Mouse (Mus musculus): ENCODE measurements at regions not wholly inside any gene's neighbourhood (a gene's known extent, or its start where the extent isn't known, plus 50 kb on each side); places are given as distances from the start of the nearest gene placed in this dataset.

DNA sequence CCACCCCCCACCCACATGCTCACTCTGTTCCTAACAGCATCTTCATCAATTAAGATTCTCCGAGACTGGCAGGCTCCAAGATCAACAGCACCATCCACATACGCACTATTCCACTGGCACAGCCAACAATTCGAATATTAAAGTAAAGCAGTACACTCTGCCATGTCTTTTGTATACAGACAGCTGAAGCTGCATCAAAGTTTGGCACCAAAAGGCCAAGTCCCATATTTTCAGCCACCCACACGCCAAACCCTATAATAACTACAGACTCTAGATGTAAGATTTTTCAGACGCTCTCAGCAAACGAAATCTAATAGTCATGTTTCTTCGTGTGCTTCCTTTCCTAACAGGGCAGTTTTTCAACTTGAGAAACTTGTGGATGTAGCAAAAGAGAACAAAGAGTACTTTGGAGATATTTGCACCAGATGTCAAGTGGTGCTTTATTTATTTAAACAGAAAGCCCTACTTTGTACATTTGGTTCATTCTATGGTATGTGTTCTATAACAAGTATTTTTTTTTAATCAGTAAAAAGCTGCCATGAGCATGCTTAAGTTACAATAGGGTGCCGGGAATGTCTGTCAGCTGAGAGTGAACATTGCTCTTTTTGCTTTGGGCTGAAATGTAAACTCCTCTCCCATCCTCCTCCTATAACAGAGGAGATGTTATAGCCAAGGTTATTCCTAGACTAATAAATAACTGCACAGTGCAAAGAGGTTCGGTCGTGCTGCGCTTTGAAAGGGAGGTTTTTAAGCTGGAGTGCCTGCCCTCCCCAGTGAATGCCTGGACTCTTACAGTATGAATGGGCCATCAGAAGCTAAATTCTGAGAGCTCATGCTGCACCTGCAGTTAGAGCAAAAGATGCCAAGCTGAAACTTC lies 686.9 kb downstream of the 1700064H15Rik start:
- no peak for DNase-seq

DNA sequence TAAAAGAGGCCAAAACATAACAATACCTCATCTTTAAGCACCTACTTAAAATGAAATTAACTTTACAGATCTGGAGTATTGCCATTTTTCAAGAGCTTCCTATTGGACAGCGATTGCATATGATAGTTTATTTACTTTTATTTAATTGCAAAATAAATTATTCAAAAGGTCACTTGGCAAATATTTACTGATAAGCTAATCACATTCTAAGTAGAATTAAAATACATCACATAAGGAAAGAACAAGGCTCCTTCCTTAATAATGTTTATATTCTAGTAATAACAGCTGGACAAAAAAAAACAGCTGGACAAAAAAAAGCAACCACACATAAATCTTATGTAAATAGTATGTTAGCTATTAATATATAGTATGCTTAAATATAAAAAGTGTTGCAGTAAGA lies 668.1 kb downstream of the 1700064H15Rik start:
- no peak for DNase-seq

DNA sequence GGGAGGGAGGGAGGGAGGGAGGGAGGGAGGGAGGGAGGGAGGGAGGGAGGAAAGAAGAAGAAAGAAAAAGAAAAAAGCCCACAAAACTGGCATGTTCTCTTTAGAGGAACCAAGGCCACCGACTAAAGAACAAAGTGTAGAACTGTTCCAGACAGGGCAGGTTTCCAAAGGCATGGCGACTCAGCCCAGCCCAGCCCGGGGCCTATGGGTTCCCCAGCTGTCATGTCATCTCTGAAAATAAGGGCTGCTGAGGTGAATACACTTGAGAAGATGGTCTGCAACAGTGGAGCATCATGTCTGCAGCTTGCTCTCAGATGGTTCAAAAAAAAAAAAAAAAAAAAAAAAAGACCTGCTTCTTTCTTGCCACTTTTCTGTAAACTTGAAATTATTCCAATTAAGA lies 639.8 kb downstream of the 1700064H15Rik start:
- no peak for DNase-seq

DNA sequence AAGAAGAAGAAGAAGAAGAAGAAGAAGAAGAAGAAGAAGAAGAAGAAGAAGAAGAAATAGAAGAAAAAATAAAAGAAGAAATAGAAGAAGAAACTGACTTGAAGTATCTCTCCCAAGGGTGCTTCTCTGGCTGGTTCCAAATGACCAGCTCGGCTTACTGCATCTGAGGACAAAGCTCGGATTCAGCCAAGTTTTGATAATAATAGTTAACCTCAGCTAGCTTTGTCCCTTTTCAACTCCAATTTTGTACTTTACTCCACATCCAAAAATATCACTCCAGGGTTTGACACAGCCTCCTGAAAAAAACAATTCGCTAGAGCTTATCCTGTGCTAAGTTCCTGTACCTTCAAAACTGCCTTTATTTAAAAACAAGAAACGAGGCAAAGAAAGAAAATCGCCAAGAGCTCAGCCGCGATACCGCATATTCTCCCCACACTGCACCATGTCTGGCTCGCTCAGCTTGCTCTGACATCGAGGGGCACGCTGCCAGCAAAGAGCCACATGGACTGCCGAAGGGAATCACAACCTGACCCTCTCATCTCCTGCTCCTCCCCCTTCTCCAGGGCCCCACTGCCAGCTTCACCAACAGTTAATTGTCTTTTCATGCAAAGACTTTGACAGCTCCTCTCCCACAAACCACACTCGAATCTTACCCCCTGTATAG lies 638.8 kb downstream of the 1700064H15Rik start:
- peak; percentile 72 for DNase-seq

DNA sequence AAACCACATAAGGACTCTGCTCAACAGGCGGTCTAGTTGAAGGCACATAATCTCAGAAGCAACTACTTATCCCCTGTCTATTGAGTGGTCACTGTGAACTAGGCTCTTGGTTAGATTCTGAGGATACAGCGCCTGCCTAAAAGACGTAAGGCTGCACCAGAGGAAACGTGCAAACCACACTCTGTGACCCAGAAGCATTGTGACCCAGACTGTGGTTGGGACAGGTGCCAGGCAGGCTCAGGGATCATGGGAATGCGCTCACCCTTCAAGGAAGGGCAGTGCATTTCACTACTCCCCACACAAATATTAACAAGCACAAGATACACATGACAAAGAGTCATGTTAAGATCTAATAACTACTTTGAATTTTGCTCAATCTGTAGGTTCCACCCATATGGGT lies 628.3 kb downstream of the 1700064H15Rik start:
- DNase-seq = no peak

DNA sequence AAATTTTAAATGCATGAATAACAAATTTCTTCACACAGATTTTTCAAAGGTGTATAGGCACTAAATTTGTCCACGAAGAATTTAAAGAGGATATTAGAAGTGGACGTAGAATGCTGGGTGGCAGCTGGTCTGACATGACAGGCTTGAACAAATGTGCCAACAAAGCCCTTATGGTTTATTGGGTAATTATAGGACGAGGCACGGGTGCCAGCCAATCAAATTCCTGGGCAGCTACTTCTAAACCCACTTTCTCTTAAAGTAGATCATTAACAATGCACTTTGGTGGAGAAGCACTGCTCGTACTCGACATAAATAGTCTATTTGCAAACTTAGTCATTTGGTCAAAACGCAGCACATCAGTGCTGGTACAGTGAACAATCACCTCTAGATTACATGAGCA lies 626.4 kb downstream of the 1700064H15Rik start:
- DNase-seq = peak; percentile 10

DNA sequence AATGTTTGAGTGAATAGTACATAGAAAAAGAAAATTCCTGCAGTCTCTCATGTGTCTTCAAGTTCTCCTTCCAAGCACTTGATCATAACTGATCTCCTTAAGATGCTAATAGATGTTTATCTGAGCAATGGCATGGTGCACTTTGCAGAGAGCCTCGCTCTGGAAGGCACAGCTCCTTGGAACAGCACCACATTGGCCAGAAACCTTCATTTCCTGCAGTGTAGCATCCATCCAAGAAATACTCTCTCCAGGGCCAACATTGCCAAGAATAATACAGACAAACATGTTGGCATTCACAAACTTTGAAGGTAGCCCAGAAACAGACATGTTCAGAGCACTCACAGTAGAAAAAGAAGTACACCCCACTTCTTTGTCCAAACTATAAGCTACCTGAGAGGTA lies 623.7 kb downstream of the 1700064H15Rik start:
- DNase-seq = no peak

DNA sequence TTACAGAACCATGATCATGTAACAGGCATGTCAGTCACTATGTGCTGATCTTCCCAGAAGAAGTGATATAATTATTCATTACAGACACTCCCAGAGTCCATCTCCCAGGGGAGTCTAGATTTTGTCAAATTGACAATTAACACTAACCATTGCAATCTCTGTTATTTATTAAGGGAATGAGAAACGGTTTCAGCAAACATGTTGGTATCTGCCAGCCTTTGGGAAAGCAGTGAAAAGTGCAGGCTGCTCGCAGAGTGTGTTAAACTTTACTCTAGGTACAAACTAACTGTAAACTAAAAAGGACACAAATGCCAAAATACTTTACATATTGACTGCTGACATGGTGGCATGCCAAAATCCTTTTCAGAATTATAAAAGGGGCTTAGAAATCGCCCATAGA lies 583.9 kb downstream of the 1700064H15Rik start:
- DNase-seq = no peak

DNA sequence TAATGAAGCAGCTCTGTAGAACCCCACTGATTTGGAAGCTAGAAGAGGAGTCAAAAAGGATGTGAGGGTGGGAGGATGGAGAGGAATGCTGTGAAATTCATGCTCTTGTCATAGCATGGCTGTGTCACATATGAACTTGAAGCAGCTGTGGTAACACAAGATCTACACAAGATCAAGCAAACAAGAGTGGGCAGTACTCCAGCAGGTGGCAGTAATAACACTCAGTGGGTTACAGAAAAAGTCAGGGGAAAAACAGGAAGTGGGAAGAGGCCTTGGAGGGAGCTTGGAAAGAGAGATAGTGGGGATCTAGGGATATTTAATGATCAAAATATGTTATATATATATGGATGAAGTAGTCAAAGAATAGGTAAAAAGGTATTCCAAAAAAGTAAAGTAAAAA lies 582.5 kb downstream of the 1700064H15Rik start:
- no peak for DNase-seq

DNA sequence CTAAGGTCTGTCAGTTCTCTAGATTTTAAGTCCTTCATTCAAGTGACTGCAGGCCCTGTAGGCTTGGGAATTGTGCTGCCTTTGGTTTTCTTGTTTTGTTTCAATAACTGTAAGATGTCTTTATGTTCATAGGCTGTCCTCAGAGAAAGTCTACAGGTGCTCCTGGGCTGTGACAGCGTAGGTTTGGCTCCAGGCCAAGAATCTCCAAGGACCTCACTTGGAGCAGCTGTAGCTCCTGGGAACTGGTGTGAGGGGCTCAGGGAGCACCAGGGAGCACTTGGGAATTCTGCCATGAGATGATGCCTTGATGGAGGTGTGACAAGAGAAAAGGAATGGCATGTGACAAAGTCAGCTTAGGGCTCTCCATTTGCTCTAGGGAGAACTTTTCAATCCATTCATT lies 581.9 kb downstream of the 1700064H15Rik start:
- DNase-seq = no peak

DNA sequence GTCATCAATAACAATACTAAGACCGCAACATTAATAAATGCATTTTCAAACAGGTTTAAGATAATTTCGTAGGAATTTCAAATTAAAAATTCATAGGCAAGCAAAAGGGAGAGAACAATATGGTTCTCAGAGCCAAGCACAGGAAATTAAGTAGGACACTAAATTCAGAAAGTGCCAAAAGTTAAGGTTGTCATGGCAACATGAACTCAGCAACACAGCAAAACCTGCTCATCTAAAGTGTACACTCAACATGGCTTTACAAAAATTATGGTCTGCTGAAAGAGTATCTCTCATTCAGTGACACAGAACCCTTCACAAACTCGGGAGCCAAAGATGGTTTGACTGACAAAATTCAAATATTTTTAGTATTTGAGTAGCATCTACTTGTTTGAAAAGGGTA lies 572.5 kb downstream of the 1700064H15Rik start:
- DNase-seq = no peak

DNA sequence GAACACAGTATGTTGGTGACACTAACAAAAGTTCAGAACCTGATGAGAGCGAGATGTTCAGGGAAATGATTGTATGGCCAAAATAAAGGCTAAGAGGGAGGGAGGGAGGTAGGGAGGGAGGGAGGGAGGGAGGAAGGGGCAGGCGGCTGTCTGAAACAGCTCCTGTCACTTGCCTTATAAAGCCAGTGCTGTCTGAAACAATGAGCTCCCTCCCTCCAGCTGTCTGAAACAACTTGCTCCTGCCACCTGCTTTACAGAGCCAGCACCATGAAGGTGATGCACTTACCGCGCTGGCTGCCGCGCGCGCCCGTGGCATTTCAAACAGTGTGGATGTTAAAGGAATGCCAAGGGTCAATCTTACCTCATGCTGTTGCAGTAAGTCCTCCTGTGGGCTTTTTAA lies 571.9 kb downstream of the 1700064H15Rik start:
- peak; percentile 18 for DNase-seq

DNA sequence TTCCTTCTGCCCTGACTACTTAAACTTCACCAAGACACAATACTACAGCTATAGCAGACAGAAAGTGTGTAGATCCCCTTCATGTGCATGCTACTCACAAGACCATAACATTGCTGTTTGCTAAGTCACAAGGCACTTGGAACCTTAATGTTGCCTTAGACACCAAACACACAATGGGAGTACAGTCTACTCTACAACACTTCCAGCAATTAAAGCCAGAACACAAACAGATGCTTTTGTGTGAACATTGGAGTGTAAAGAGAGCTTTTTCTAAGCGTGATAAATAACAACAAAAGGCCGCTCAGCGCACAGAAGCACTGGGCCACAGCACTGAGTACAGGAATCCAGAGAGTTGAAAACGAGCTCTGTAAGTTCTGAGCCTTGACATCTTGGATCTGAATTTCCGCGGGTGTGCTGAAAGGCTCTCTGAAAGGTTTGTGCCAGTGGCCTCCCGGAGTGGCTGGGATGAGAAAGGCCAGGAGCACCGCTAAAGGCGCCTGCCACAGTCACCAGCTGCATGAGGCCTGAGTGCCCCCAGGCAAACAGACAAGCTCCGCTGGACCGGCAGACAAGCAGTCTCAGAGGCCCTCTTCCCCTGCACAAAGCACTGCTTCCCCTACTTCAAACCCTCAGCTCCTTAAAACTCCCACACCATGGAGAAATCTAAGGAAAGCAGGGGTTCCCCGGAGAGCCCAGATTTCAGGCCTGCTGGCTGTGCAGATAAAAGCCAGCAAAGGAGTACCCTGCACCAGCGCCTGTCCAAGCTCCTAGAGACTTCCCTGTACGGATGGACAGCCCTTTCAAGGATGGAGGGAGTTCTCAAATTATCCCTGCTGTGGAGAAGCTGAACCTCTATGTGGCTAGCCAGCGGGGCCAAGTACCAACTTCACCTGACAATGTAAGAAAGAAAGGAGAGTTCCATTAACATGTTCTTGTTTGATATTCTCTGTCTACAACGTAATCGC lies 568.3 kb downstream of the 1700064H15Rik start:
- DNase-seq = peak; percentile 56

DNA sequence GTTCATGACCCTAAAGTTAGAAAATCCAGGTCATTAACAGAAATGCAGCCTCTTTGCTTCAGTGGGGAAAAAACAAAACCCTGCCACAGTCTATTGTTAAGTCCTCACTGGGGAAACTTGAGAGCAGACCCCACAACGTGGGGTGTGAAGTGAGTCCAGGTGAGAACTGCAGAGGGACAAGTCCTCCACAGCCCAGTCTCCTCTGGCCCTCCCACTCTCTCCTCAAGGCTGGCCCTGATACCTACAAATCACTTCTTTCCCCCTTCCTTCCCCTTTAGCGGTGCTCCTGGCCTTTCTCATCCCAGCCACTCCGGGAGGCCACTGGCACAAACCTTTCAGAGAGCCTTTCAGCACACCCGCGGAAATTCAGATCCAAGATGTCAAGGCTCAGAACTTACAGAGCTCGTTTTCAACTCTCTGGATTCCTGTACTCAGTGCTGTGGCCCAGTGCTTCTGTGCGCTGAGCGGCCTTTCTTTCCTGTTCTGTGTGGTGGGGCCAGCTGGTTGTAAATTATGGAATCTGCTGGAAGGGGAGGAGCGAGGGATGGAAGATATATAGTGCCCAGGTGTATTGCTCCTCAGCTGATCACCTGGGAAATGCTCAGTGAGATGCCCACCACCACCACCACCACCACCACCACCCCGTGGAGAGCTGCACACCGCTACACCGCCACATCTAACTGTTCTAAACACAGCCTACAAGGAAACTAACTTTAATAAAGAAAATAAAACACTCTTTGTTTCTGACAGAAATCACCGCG lies 566.8 kb downstream of the 1700064H15Rik start:
- peak; percentile 29 for DNase-seq

DNA sequence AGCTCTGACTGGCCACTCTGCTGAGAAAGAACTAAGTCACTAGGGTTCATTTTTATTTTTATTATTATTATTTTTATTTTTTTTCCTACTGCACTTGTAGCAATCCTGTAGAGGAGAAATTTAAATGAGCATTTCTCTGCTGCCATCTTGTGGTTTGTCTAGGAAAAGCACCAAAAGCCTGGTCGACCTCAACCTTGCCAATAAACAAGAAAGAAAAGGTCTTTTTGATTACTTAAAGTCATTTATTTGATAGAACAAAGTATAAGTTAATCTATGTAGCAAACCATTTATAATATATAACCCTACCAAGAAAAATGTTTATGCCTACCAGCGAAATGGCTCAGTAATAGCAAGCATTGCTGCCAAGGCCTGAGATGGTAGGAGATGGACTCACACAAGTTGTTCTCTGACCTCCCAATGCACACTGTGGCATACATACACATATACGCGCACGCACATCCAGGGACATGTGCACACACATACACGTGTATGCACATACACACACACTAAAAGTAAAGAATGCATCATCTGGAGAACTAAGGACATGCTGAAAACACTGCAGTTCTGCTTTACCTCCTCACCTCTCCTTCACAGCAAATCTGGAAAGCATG lies 566.1 kb downstream of the 1700064H15Rik start:
- peak; percentile 69 for DNase-seq

DNA sequence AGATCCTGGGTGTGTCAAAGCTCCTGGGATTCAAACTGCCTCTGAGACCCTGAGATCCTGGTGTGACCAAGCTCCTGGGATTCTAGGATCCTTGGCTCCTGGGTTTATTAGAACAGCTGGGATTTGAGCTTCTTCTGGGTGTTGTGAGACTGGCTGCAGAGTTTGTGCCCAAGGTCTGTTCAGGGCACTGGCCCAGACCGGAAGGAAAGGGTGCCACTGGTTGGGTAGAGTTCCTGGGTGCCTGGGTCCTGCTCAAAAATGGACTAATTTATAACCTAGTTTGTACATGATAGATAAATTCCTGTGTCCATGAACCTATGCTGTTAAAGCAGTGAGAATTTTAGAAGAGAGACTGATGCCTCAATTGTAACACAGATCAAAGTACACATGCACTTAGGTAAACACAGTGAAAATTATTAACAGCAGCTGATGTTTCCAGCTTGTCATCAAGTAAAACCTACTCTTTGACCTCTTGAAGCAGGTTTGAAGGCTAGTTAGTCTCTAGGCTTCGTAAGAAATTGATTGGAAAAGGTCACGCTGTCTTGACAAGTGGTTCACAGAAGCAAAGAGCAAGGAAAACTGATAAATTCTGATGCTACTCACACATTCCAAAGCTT lies 561.2 kb downstream of the 1700064H15Rik start:
- no peak for DNase-seq
